Mouse (Mus musculus): ENCODE data around the gene Aoc1.

DNA sequence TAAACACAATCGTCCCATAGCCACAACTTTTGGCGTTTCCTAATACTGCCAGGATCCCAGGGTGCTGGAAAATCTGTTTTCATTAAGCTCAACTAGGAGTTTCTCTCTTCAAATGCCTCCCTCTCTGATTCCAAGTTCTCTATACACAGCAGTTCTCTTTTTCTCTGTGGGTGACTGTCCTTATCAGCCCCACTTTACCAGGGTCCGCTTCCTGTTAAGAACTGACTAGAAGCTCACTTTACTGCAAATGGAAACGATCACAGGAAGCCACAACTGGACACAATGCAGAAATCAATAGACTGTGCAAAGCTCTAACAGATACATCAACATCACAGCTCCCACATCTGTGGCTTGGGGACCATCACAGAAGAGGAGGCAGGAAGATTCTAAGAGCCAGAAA is 21.5 kb downstream of the Aoc1 start:
- no peak for TF ChIP-seq CTCF (IDR thresholded peaks at IDR 0.05; ENCODE audit: borderline replicate concordance, control insufficient read depth, extremely low read depth, insufficient read depth, low read length, poor library complexity)
- no peak for TF ChIP-seq POLR2A (IDR thresholded peaks at IDR 0.05; ENCODE audit: control insufficient read depth, extremely low read depth, insufficient read depth, low read length, poor library complexity)
